Mouse (Mus musculus): ENCODE results near the gene AL732309.1.

DNA sequence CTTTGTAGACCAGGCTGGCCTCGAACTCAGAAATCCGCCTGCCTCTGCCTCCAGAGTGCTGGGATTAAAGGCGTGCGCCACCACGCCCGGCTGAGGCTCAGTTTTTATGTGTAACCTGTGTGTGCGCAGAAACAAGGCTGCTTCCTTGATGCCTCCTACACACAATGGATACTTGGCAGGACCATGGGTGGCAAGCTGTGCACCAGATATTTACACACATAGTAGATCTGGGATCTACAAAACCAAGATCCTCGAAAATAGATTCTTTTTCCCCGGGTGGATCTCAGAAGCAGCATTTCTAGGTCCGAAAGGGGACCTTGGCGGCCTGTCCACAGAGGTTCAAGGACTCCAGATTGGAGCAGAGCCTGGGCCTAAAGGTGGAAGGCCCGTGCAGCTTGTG, 15.2 kb upstream of the AL732309.1 start:
- TF ChIP-seq POLR2A (IDR thresholded peaks at IDR 0.05; ENCODE audit: control insufficient read depth in 1 of 2, insufficient read depth in 1 of 2, low read depth in 1 of 2, low read length in 2 of 2, poor library complexity in 1 of 2) (no peak), POLR2AphosphoS2 (IDR thresholded peaks at IDR 0.05; ENCODE audit: low read length) (no peak), ETS1 (IDR thresholded peaks at IDR 0.05; ENCODE audit: low read depth, low read length) (no peak), TAL1 (IDR thresholded peaks at IDR 0.05; ENCODE audit: low read length) (no peak), CTCF (IDR thresholded peaks at IDR 0.05 in 2 of 3, conservative IDR thresholded peaks at IDR 0.05 in 1 of 3; ENCODE audit: control insufficient read depth in 1 of 3, insufficient read depth in 1 of 3, low read depth in 2 of 3, low read length in 3 of 3, poor library complexity in 1 of 3, severe bottlenecking in 1 of 3) (no peak)
